Mouse (Mus musculus): ENCODE results near the gene Ube2j1. TPM values are rescaled to one million over a fixed set of nuclear protein-coding genes. Genes with fewer than 3 reads are reported as not detected.

The Ube2j1 gene
- total RNA-seq, 4 experiments from 2014 or later: 107 to 123 (median 109) TPM

DNA sequence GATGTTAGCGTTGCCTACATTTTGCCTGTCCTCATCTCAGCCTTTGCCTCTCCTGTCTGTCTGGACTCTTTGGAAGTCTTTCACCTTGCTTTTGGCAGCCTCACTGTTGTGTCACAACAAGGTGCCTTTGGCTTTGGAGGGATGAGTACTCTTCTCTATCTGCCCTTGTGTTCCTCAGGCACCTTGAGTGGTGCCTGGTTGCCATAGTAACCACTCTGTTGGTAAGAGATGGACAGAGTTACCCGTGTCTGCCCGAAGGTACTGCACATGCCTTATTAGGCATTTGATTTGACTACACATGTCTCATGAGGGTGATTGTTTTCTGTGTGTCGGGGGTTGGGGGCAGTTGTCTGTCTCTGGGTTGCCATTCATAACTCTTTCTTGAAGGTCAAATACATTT is 18.7 kb upstream of the Ube2j1 start:
- DNase-seq (ENCODE audit: low spot score in 2 of 2): no peak

DNA sequence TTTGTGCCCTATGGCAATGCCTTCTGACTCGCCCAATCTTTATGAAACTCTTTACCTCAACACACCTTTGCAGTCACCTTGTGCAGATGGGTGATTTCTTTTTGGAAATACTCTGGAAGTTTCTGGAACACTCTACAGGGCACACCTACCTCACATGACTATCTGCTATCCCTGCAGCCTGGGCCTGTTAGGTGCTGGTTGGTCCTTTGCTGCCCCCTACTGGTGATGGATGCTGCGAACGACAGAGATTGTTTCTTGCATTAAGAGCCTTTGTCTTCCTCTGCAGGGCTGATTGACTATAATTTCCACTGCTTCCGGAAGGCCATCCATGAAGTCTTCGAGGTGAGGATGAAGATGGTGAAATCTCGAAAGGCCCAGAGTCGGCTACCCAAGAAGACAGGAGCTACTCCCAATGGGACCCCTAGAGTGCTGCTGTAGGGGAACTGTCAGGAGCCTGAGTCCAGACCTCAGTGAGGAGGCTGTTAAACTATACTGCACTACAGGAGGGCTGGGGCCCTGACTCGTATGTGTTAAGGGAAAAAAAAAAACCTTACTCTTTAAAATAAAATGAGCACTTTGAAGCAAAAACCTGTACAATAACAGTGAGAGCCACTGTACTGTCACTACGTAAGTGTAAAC is 12.7 kb upstream of the Ube2j1 start:
- DNase-seq (ENCODE audit: low spot score in 2 of 2): peak; percentile 73 to 85

DNA sequence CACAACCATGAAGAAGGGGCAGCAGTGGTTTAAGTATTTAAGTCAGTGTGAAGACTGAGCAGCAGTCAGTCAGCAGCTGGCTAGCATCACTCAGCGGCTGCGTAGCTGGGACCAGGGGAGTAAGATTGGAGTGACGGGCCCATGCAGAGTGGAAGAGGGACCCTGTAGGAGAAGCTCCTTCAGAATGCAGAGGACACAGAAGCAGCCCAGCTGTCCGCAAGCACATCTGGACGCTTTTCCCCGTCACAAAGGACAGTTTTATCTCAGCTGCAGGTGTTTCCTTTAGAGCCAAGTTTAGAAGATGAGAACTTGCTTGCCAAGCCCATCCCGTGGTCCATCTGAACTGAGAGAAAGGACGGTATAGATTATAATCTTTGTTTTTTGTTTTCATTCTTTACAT is 6.8 kb upstream of the Ube2j1 start:
- DNase-seq (ENCODE audit: low spot score in 2 of 2): no peak

DNA sequence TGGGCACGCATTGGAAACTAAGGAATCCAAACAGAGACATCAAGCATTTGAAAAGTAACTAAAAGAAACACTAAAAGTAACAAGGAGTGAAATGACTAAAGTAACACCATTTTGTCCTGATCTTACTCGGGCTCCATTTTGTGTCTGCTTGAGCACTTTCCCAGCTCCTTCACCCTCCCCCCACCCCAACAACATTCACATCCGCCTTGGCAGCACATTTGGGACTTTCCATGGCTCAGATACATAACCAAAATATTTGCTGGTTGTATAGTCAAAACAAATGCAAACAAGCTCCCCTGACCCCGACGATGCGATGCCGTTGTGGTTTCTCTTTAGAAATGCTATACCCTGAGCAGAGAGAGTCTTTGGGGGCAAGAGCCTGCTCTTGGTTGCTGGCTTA is 2.1 kb upstream of the Ube2j1 start:
- no peak for DNase-seq (ENCODE audit: low spot score in 2 of 2)

DNA sequence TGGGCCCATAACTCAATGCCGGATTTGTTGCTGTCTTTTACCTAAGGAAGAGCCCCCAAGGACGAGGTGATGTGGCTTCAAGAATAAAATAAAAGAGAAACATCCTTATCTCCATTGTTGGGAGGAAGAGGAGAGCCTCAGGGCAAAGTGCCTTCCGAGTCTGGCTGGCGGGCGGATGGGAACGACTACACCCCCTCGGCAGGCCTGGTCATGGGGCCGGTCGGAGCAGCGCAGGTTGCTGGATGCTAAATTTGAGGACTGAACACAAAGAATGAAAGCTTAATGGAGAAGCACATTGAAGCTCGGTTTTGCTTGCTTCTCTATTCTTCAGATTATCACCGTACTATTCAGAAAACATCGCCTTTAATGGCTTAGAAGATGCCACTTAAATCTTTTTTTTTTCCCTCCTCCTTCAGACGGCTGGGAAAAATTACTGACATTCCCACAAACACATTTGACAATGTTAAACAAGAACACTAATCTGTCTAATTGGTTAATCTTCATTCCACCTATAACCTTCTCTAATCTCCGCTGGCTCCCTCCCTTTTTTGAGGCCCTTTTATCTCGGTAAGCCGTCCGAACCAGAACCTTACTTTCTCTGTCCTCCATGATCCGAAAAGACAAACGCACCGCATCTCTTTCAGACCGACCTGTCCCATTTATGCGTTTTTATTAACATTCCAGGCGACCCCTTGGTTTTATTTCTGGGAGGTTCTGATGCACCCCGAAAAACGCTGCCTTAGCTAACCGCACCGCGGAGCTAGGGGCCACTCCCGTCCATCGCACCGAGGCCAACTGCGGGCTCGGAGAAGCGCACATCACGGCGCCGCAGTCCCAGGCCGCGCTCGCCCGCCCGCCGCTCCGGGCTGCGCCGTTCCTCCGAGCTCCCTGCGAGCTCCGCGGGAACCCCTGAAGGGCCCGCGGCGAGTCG is 687 bp upstream of the Ube2j1 start:
- DNase-seq (ENCODE audit: low spot score in 2 of 2): peak in 1 of 2 experiments; percentile 43

DNA sequence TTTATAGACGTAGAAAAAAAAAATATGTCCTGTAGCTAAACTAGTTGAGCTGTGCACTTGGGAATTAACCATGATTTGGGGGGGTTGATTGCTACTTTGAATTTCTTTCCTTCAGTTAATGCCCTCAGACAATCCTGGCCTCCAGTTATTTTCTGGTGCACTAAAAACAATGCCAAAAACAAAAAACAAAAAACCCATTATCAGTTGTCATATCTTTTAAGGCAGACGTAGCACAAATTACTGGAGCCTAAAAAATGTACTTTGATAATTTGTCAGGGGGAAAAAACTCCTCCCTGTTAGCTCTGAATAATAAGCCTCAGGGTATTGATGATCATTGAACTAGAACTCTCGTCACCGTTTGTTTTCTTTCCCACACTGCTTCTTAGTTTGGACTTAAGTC is 829 bp downstream of the Ube2j1 start:
- no peak for DNase-seq (ENCODE audit: low spot score in 2 of 2)

DNA sequence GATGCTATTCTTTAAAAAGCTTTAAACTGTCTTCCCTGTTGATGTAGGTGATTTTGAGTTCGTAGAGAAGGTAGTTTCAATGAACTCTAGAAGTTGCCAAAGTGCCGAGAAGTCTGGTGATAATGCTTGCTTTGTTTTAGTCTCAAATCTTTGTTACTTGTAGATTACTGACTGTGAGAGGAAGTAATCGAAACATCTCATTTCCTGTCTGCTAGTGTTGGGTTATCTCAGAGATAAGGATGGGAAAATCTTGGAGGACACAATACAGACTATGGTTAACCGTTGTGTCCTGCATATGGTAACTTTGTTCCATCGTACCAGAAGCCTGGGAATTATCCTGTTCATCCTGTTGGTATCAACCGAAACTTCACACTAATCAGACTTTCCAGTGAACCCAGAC is 2.3 kb downstream of the Ube2j1 start:
- no peak for DNase-seq (ENCODE audit: low spot score in 2 of 2)

DNA sequence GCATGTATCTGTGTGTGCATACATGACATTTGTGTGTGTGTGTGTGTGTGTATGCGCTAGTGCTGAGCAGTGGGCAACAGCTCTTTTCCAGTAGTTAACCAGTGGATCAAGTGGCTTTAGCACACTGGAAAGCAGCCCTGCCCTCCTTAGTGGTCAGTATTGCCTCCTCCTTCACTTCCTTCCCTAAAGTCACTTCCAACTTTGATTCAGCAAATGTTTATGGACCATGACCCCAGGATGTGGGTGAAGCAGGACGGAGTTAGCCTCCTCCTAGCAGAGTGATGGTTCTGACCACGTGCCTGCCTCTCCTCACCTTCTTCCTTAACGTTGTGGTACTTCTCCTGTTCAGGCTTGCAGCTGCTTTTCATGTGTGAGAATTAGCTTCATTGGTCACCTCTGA is 8.6 kb downstream of the Ube2j1 start:
- no peak for DNase-seq (ENCODE audit: low spot score in 2 of 2)

DNA sequence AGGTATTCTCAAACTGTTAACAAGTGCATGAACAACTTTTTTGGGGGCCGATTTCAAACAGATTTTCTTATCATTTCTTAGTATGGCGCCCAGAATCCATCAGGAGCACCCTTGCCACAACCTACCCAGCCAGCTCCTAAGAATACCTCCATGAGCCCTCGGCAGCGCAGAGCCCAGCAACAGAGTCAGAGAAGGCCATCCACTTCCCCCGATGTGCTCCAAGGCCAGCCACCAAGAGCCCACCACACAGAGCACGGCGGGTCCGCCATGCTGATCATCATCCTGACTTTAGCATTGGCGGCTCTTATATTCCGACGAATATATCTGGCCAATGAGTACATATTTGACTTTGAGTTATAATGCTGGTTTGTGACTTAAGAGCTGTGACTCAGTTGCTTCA is 18.4 kb downstream of the Ube2j1 start:
- no peak for DNase-seq (ENCODE audit: low spot score in 2 of 2)

DNA sequence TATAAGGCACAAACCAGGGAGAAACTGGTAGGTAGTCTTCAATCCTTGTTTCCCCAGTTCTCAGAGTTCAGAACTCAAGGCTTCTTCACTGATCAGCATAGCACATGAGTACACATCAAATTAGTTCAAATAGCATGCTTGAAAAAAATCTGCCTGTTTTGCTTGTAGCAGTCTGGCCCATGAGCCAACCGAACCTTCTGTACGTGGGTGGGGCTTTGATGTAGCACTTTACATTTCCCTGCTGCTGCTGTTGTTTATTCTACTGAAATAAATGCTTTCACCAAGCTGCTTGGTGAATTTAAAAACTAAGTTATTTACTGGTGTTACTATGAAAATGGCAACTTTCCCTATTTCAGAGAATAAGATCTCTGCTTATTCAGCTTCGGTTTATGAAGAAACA is 20.8 kb downstream of the Ube2j1 start:
- DNase-seq (ENCODE audit: low spot score in 2 of 2): peak in 1 of 2 experiments; percentile 41

DNA sequence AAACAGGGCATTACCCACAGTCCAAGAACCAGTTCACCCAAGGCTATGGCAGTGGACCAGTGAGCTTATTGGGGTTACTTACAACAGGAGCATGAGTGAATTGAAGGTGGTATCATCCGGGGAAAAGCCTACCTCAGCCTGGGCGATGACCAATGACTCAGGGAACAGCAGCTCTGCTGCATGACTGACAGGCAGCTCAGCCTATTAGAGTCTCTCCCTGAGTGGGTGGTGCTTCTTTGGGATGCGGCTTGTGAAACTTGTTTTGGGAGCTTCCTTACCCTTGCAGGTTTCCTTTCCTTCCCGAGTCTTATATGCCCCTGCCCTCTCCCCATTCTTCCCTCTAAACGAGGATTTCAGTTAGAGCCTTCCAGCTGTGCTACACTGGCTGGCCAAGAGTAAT is 21.4 kb downstream of the Ube2j1 start:
- DNase-seq (ENCODE audit: low spot score in 2 of 2): no peak

DNA sequence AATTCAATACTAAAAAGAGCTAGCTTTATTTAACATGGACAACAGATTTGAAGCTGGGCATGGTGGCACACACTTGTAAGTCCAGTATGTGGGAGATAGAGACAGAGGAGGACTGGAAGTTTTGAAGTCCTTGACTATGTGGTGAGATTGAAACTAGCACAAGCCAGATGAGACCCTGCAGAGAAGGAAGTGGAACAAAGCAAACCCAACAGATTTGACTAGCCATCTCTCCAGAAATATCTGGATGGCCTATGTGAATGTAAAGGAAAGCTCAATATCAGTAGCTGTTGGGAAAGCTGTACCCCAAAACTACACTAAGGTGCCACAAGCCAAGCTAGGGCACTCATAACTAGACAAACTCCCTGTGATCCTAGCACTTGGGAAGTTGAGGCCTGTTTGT is 23.2 kb downstream of the Ube2j1 start:
- no peak for DNase-seq (ENCODE audit: low spot score in 2 of 2)

DNA sequence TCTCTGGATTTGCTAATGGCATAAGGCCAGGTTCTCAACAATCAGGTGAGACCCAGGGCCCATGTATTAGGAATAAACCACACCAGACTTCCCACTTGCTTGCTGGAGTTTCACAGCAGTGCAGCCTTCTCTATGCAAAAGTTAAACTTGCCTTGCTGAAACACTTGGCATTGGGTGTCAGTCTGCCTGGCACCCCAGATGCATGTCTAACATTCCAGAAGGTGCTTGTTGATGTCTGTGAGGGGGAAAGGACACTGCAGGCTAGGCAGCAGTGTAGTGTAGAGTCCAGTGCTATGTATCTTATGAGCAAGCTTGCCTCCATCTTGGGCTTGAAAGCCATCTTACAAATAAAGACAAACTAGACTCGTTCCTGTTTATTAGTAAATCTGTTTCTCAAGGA is 25.1 kb downstream of the Ube2j1 start:
- no peak for DNase-seq (ENCODE audit: low spot score in 2 of 2)

DNA sequence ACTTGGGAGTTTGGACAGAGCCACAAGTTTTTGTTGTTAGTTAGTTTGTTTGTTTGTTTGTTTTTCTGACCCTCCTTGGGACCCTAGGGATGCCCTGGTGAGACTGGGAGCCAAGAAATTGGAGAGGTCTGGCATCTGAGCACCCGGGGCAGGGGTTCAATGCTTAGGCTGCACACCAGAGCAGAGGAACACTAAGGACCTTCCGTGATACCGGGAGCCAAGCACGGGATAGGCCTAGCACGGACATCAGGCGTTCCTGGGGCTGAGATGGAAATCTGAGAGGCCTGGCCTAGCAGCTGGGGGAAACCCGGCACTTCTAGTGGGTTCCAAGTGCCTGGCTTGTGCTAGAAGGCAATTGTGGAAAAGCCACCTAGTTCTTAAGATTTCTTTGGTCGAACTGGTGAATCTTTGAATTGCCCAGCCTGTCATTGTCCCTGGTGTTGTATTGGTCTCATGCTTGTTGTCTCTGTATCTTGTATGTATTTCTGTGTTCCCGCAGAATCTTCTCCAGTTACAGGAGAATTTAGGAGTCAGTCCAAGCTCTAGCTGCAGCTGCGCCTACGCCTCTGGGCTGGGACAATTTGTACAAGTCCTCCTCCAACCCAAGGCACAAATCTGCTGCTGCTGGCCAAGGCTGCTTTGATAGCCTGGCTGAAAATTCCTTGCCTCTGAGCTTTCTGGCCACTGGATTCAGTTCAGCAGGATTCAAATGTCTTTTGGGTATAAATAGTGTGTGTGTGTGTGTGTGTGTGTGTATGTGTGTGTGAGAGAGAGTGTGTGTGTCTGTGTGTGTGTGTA is 26.9 kb downstream of the Ube2j1 start:
- DNase-seq (ENCODE audit: low spot score in 2 of 2): peak; percentile 18 to 50

DNA sequence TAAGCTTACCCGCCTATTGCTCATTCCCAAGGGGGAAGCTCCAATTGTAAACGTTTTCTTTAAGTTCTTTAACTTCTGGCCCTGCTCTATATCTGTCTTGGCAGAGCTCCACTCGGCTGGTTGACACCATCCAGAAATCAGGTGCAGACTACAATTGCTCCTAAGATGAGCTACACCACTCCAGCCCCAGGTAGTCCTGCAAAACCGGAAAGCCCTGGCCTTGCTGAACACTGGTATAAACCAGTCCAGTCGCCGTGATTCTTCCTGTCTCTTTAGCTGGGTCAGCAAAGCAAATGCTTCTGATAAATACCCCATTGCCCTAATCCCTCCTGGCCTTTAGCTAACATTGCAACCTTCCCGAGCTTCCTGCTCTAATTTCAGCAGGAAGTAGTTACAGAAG is 29.9 kb downstream of the Ube2j1 start:
- no peak for DNase-seq (ENCODE audit: low spot score in 2 of 2)

DNA sequence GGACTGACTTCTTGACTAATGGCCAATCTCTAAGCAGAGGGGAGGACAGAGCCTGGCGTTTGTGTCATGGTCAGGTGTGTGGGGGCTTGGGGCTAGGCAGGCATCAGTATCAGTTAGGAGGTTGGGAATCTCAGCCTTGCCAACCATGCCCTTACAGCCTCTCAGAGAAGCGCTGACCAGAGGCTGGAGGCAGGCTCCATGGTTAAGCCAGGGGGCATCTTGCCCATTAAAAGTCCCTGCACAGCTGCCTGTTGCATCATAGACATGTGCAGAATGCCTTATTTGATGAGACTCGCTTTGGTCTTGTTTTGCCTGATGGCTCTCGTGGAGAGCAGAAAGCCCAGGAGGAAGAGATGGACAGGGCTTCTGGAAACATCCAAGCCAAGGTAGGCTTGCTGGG is 31.8 kb downstream of the Ube2j1 start, which contains the start of gene Gabrr2:
TSS of gene Gabrr2 (plus strand) at position 19 of the 400 bp plus-strand sequence.
- DNase-seq (ENCODE audit: low spot score in 2 of 2): no peak

DNA sequence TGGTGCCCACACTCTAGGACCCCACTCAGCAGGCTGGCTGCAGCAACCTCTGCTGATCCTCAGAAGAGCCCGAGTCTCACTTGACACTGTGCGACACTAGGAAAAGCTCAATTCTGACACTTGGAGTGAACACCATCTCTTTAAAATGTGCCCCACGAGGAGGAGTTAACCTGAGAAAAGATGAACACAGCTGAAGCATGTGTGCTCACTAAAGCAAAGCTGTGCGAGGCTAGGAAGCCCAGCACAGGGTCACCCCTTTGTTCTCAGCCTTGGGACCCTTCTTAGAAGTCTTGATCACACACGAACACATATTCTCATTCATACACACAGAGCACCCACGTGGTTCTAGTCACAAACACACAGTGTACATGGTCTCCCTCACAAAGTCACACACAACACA is 33.8 kb downstream of the Ube2j1 start:
- no peak for DNase-seq (ENCODE audit: low spot score in 2 of 2)

DNA sequence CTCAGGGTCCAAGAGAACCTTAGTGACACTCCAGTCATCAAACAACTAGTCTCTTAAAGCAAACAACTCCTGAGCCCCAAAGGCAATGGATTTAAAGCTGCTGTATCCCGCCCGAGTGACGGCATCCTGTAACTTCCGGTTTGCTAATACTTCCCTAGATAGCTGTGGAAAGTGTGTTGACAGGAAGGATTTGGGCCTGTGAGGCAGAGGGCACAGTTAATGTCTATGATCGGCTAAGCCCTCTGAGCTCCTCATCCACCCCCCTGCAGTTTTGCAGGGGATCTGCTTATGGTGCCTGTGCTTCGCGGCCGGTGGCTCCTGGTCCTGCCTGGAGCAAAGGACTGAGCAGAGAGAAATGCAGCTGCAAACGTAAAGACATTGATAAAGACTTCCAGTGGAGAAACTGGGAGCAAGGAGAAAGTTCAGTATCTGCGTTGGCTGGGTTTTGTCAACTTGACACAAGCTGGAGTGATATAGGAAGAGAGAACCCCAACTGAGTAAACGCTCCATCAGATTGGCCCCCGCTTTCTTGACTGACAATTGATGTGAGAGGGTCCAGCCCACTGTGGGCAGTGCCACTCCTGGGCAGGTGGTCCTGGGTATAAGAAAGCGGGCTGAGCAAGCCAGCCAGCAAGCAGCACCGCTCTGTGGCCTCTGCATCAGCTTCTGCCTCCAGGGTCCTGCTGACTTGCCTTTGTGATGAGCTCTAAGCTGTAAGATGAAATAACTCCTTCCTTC is 35.2 kb downstream of the Ube2j1 start:
- DNase-seq (ENCODE audit: low spot score in 2 of 2): no peak

DNA sequence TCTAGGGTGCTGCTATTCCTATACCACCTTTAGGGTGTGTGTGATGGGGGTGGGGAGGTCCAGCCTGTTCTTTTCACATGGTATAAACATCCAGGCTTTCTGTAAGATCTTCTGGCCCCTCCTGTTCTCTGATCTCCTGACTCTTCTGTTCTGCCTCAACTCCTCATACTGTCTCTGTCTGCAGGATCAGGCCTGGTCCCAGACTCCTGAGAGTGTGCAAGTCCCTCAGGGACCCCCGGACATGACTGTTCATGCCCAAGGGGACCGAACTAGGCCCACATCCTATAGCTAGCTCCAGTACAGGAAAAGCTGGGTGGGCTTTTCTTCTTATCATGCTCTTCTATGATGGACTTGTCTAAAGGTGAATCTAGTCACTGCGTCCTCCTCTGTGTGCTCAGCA is 36.1 kb downstream of the Ube2j1 start:
- no peak for DNase-seq (ENCODE audit: low spot score in 2 of 2)

DNA sequence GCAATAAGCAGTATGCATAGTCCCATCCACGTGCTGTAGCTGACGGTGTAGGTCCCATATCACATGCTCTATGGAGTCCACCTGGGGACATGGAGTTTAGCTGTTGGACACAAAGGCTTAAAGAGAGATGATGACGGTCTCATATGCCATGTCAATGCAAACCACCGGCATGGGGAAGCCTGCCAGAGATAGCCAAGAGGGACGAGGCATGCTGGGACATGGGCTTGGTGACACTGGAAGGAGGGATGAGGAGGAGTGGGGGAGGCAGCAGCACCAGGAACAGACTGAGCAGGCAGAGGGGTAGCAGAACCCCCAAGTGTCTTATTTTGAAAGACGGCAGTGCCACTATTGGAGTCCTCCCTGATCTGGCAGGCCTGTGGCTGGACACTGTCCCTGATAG is 36.6 kb downstream of the Ube2j1 start:
- no peak for DNase-seq (ENCODE audit: low spot score in 2 of 2)

DNA sequence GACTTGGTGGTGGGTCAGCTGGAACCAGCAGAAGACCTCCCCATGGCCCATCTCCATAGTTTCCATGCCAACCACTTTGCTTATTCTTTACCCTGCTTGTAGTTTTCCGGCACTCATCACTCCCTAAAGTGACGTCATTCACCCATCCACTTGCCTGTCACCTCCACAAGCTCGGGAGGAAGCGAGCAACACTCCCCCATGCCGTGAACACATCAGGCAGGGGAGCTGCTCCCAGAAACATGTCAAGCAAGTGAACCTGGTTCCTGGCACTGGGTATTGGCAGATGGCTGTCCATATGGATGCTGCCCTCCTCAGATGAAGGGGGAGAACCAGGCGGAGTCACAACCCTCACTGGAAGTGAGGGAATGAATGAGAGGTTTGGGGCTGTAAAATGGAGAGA is 37.7 kb downstream of the Ube2j1 start:
- DNase-seq (ENCODE audit: low spot score in 2 of 2): peak in 1 of 2 experiments; percentile 47

Measured in left cerebral cortex, adult 8-10 months (tissue).